Mouse (Mus musculus): ENCODE measurements at regions not wholly inside any gene's neighbourhood (a gene's known extent, or its start where the extent isn't known, plus 50 kb on each side); places are given as distances from the start of the nearest gene placed in this dataset.

GRCm38 (mm10) chr4:32074399-32075296 is 110.8 kb downstream of the Map3k7 start:
- intact Hi-C loops (cut with DNase I): loop anchor here (5.0 kb wide), 1 partner anchor 163 kb away; the partner anchor contains the start of gene Bach2
- DNase-seq (ENCODE audit: low spot score in 2 of 2): peak; percentile 50 to 77

- intact Hi-C loops (cut with DNase I): loop anchor here (5.0 kb wide), 1 partner anchor 161 kb away; the partner anchor contains the start of gene Bach2
Measured at GRCm38 (mm10) chr4:32076391-32076925, 112.6 kb downstream of the Map3k7 start.

GRCm38 (mm10) chr4:32083456-32083855 is 119.6 kb downstream of the Map3k7 start:
- intact Hi-C loops (cut with DNase I): no loop called here
- DNase-seq (ENCODE audit: low spot score in 2 of 2): no peak

More at GRCm38 (mm10) chr4:32076391-32076925, 112.6 kb downstream of the Map3k7 start:
- DNase-seq (ENCODE audit: low spot score in 2 of 2): peak; percentile 27 to 29

DNA sequence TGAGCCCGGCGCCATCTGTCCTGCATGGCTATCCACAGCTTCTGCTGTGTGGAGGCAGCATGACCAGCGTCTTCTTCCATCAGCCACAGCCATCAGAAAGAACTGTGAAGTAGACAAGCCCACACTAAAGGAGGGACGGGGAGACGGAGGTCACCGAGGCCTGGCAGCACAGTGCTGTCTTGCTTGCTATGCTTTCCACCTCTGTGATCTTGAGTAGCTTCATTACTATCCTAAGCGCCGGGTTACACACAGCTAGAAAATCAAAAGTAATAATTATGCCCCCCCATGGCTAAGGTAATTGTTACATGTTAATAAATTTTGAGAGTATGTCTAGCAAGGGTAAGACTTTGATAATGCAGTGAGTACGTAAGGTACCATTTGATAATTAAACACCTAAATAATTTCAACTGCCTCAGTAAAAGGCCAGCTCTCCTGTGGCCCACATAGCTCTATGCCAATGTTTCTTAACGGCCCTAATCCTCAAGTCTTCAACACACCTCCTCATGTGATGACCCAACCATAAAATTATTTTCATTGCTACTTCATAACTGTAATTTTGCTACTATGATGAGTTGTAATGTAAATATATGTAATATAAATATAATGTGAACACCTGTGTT is 120.5 kb downstream of the Map3k7 start:
- intact Hi-C loops (cut with DNase I): no loop called here
- no peak for DNase-seq (ENCODE audit: low spot score in 2 of 2)

DNA sequence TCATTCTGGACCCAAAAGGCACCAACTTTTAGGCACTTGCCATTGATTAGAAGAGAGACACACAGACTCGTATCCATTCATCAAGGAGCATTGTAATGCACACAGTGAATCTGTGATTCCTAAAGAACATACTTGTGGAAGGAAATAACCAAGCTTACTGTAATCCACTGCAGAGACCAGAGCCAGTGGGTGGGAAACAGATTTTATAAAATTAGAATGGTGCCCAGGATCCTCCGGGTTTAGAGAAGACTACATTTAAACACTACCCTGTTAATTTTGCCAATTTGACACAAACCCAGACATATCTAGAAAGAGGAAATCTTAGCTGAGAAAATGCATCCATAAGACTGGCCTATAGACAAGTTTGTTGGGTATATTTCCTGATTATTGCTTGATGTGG is 121.1 kb downstream of the Map3k7 start:
- intact Hi-C loops (cut with DNase I): no loop called here

GRCm38 (mm10) chr4:32091086-32091485 is 127.2 kb downstream of the Map3k7 start:
- no peak for DNase-seq (ENCODE audit: low spot score in 2 of 2)
- intact Hi-C loops (cut with DNase I): no loop called here

More for the DNA sequence above, 121.1 kb downstream of the Map3k7 start:
- peak in 1 of 2 experiments; percentile 76 for DNase-seq (ENCODE audit: low spot score in 2 of 2)

DNA sequence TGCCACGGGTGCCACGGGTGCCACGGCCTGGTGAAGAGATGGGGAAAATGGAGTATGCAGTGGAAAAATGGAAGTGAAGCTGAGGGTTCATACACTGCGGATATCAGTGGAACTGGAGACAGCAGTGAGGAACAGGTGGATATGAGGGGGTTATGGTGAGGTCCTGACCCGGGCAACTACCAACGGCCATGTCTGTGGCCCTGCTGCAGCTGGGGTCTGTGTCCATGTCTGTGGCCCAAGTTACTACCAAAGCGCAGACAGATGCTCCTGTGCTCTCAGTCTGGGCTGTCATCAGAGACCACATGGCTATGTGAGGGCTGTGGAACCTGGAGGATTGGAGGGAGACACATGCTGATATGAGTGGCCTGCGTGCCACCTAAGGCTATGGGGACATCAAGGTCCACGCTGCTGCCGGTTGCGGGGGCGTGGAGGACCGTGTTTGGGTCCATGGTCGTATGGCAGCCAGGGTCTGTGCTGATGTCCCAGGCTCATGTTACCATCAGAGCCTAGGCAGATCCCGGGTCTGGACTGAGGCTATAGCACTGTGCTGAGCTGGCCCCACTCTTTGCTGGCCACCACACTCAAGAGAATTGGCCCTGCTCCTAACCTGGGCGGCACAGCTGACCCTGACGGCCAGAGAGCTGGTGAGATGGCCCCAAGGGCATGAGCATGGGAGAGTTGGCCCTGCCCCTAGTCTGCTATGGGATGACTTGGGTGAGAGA is 128.6 kb downstream of the Map3k7 start:
- intact Hi-C loops (cut with DNase I): no loop called here

GRCm38 (mm10) chr4:32098233-32098632 is 134.3 kb downstream of the Map3k7 start:
- intact Hi-C loops (cut with DNase I): no loop called here
- DNase-seq (ENCODE audit: low spot score in 2 of 2): no peak

More for the DNA sequence above, 128.6 kb downstream of the Map3k7 start:
- no peak for DNase-seq (ENCODE audit: low spot score in 2 of 2)

- intact Hi-C loops (cut with DNase I): no loop called here
Measured at GRCm38 (mm10) chr4:32101002-32101401, 137.1 kb downstream of the Map3k7 start.

GRCm38 (mm10) chr4:32106664-32107171 is 131.9 kb upstream of the Bach2 start:
- intact Hi-C loops (cut with DNase I): no loop called here
- DNase-seq (ENCODE audit: low spot score in 2 of 2): peak; percentile 17 to 59

More at GRCm38 (mm10) chr4:32101002-32101401, 137.1 kb downstream of the Map3k7 start:
- no peak for DNase-seq (ENCODE audit: low spot score in 2 of 2)

- no peak for DNase-seq (ENCODE audit: low spot score in 2 of 2)
- intact Hi-C loops (cut with DNase I): no loop called here
Measured at GRCm38 (mm10) chr4:32122320-32122719, 116.3 kb upstream of the Bach2 start.

DNA sequence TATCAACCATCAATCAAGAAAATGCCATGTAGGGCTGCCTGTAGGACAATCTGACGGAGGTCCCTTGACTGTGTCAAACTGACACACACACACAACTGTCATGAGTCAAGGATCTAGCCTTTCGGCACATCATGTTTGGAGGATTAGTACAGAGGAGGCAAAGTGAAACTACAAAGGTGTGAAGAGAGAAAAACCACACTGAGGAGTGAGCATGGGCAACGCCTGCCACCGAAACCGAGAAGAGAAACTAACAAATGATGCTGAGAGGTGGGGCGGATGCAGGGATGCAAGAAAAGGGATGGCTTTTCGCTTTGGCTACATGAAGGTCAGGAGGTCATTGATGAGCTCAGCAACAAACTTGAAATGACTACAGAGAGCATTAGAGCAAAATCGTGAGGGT is 111.8 kb upstream of the Bach2 start:
- DNase-seq (ENCODE audit: low spot score in 2 of 2): no peak
- intact Hi-C loops (cut with DNase I): no loop called here

- intact Hi-C loops (cut with DNase I): no loop called here
Measured at GRCm38 (mm10) chr4:32130594-32130993, 108.0 kb upstream of the Bach2 start.

GRCm38 (mm10) chr4:32131819-32132218 is 106.8 kb upstream of the Bach2 start:
- intact Hi-C loops (cut with DNase I): no loop called here
- DNase-seq (ENCODE audit: low spot score in 2 of 2): no peak

More at GRCm38 (mm10) chr4:32130594-32130993, 108.0 kb upstream of the Bach2 start:
- no peak for DNase-seq (ENCODE audit: low spot score in 2 of 2)

- intact Hi-C loops (cut with DNase I): no loop called here
- DNase-seq (ENCODE audit: low spot score in 2 of 2): no peak
Measured at GRCm38 (mm10) chr4:32136151-32136550, 102.5 kb upstream of the Bach2 start.

- intact Hi-C loops (cut with DNase I): no loop called here
- DNase-seq (ENCODE audit: low spot score in 2 of 2): no peak
Measured at GRCm38 (mm10) chr4:32137243-32137642, 101.4 kb upstream of the Bach2 start.

- no peak for DNase-seq (ENCODE audit: low spot score in 2 of 2)
- intact Hi-C loops (cut with DNase I): no loop called here
Measured at GRCm38 (mm10) chr4:32137966-32138365, 100.6 kb upstream of the Bach2 start.

- intact Hi-C loops (cut with DNase I): no loop called here
- DNase-seq (ENCODE audit: low spot score in 2 of 2): no peak
Measured at GRCm38 (mm10) chr4:32139586-32139985, 99.0 kb upstream of the Bach2 start.

DNA sequence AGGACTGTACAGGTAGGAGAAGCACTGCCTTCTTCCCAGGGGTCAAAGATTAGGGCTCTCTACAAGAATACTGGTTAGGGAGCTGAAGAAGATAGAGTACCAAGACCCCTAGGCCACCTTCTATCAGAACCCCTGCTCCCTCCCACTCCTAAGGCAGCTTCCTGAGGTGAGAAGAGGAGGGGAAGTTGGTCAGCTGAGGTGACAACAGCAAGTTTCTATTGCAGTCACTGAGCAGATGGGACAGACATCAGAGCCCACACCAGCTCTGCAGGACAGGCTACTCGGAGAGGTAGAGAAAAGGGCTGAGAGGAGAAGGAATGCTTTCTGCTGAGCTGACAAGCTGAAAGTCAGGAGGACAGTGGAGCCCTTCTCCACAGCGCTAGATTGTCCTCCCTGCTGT is 98.5 kb upstream of the Bach2 start:
- no peak for DNase-seq (ENCODE audit: low spot score in 2 of 2)
- intact Hi-C loops (cut with DNase I): no loop called here

DNA sequence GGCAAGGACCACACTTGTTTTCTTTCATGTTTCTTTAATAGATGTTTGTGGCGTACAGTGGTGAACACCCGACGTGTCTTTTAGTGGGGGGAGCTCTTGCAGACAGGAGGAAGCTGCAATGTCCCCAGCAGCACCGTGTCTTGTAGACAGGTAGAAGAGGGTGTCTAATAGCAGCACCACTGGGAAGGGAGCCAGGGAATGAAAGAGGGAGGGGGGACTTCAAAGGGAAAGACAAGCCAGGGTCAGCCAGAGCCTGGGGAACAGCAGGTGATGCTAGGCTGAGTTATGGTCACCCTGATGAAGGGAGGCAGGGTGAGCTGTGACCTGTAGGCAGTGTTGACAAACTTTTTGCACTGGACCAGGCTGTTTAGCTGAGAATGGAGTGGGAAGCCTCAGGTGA is 96.4 kb upstream of the Bach2 start:
- intact Hi-C loops (cut with DNase I): no loop called here
- no peak for DNase-seq (ENCODE audit: low spot score in 2 of 2)
